Mouse (Mus musculus): ENCODE measurements around the gene Gm10282.

DNA sequence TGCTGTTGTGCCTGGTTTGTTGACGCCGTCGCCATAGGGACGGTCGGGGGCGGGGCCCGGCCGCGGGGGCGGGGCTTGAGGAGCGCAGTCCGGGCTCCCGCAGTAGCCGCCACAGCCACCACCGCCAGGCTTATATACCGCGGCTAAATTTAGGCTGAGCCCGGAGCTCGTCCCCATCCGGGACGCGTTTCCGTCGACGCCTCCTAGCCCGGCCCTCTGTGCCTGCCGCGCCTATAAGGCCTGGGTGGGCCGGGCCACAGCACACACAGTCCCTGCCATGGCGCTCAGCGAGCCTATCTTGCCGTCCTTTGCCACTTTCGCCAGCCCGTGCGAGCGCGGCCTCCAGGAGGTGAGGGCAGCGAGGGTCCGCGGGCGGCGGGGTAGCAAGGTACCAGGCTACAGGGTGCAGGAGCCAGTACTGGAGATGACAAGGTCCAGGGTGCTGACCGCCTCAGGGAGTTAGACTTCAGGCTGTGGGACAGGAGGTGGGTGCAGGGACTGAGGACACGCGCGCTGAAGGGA lies 13.8 kb upstream of the Gm10282 start, which contains the start of gene Klf2:
- TF ChIP-seq RCOR1 (IDR thresholded peaks at IDR 0.05; ENCODE audit: low read depth, low read length) (no peak), CTCF (IDR thresholded peaks at IDR 0.05 in 2 of 3, conservative IDR thresholded peaks at IDR 0.05 in 1 of 3; ENCODE audit: control insufficient read depth in 1 of 3, insufficient read depth in 1 of 3, low read depth in 2 of 3, low read length in 3 of 3, poor library complexity in 1 of 3, severe bottlenecking in 1 of 3) (no peak), EP300 (IDR thresholded peaks at IDR 0.05; ENCODE audit: low read depth in 1 of 2, low read length in 2 of 2) (no peak), TBP (IDR thresholded peaks at IDR 0.05; ENCODE audit: low read depth, low read length) (no peak)
